Mouse (Mus musculus) kidney, embryonic 15.5 days (tissue): ENCODE results near the gene Cd8b1. TPM values are rescaled to one million over a fixed set of nuclear protein-coding genes. Genes with fewer than 3 reads are reported as not detected.

Source experiments
- ATAC-seq: fragments of 200-750 bp; cut with Nextera tagmentation; replicated peaks from 2 replicates; pipeline ENCODE4 v1.8.0; 2017; ENCODE audit warnings: moderate TSS enrichment; ENCODE audit not compliant: low FRiP score
- H3K27ac ChIP-seq: fragments of 300-500 bp; sonication (generic); 2 replicates; pipeline ENCODE4 v1.5.1; 2015; ENCODE audit warnings: mild to moderate bottlenecking, inconsistent platforms
- H3K27me3 ChIP-seq: fragments of 300-500 bp; sonication (generic); 2 replicates; pipeline ENCODE4 v1.6.1; 2015; ENCODE audit warnings: inconsistent platforms
- H3K36me3 ChIP-seq: fragments of 300-500 bp; sonication (generic); 2 replicates; pipeline ENCODE4 v1.6.1; 2015; ENCODE audit warnings: inconsistent platforms
- H3K4me1 ChIP-seq: fragments of 300-500 bp; sonication (generic); 2 replicates; pipeline ENCODE4 v1.6.1; 2015; ENCODE audit warnings: inconsistent platforms
- H3K4me2 ChIP-seq: fragments of 300-500 bp; sonication (generic); 2 replicates; pipeline ENCODE4 v1.6.1; 2015; ENCODE audit warnings: moderate library complexity, mild to moderate bottlenecking, inconsistent platforms
- H3K4me3 ChIP-seq: fragments of 300-500 bp; sonication (generic); replicated peaks from 2 replicates; pipeline ENCODE4 v1.5.1; 2015; ENCODE audit warnings: mild to moderate bottlenecking, inconsistent platforms
- H3K9ac ChIP-seq: fragments of 300-500 bp; sonication (generic); 2 replicates; pipeline ENCODE4 v1.6.1; 2015; ENCODE audit warnings: mild to moderate bottlenecking, inconsistent platforms
- H3K9me3 ChIP-seq: fragments of 300-500 bp; sonication (generic); replicated peaks from 2 replicates; pipeline ENCODE4 v1.6.1; 2016; ENCODE audit warnings: inconsistent platforms
- WGBS: fragments of 180-500 bp; shearing (Covaris S2); methylation state at CpG from one replicate; pipeline ENCODE4 v1.1.7; 2015; ENCODE audit warnings: mixed read lengths; 5-methylcytosine and 5-hydroxymethylcytosine counted together
- polyA plus RNA-seq: library from polyadenylated mRNA; unstranded; fragments of >200 nt; fragmentation: Nextera tagmentation; extraction: Ambion mirVana; gene quantifications from 2 replicates; pipeline ENCODE4 v1.2.1, GENCODE M21; 2015

Gene Cd8b1
- polyA plus RNA-seq, 1 experiment from 2014 or later: 0.13 TPM

DNA sequence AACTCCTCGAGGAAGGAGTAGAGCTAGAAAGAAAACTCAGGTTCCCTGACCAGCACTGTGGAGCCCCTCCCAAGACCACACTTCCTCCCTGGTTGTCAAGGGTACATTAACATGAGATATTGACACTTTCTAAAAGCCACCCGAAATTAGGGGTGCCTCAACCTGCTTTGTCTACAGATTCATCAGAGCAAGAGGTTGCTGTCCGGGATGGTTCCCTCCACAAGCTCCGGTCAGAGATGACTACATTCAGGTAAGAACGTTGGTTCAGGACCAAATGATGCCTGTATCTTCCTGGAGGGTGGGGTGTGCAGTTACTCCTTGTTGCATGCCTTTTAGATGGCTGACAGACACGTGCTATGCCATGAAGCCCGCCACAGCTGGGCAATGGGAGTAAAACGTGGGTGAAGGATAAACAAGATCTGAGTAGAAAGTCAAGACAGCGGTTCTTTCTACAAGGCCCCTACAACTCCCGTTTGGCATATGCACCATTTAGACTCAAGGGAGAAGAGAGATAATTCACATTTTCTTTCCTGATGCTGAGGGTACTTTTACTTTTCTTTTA, 30.4 kb downstream of the Cd8b1 start:
- WGBS: 84% methylated on average over 10 of the region's 10 CpGs
- no peaks in the 10 kb centered on the region for H3K27me3 ChIP-seq
- H3K4me3 ChIP-seq: no peak overlapping the region
- ATAC-seq: no peak
- H3K4me1 ChIP-seq: no peaks in the 10 kb centered on the region
- no peaks in the 10 kb centered on the region for H3K36me3 ChIP-seq
- H3K27ac ChIP-seq: no peak overlapping the region
- H3K9ac ChIP-seq: no peak overlapping the region
- H3K4me2 ChIP-seq: no peak overlapping the region
- H3K9me3 ChIP-seq: no peaks in the 10 kb centered on the region

DNA sequence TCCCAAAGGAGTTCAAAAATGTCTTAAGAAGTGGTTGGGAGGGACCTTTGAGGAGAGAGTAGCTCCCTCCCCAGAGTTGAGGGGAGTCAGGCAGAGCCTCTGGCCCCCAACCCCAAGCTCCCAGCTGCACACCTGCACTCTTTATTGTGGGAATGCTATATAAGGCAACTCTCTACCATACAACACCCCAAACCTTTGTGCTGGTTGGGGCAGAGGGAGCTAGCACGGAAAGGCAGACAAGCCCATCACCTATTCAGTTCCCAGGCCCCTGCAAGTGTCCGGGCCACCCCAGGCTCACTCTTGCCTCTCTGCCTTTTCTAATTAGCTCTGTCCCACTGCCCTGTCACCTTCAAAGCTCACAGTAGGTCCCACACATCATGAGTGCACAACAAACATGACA, 31.1 kb downstream of the Cd8b1 start:
- Histone ChIP-seq H3K27me3 (no peaks in the 10 kb centered on the region), H3K4me3 (no peak overlapping the region), H3K9ac (no peak overlapping the region), H3K4me1 (no peaks in the 10 kb centered on the region), H3K4me2 (no peak overlapping the region), H3K36me3 (no peaks in the 10 kb centered on the region), H3K9me3 (no peaks in the 10 kb centered on the region), H3K27ac (no peak overlapping the region)
- no peak for ATAC-seq
- 90% methylated on average over 2 of the region's 2 CpGs for WGBS

GRCm38 (mm10) chr6:71357493-71357892, 34.9 kb downstream of the Cd8b1 start:
- ATAC-seq: no peak
- Histone ChIP-seq H3K4me2 (no peak overlapping the region), H3K4me3 (no peak overlapping the region), H3K27ac (no peak overlapping the region), H3K36me3 (no peaks in the 10 kb centered on the region), H3K4me1 (no peaks in the 10 kb centered on the region), H3K9me3 (no peaks in the 10 kb centered on the region), H3K27me3 (no peaks in the 10 kb centered on the region), H3K9ac (no peak overlapping the region)
- 83% methylated on average over 7 of the region's 7 CpGs for WGBS

GRCm38 (mm10) chr6:71360221-71360620, 37.6 kb downstream of the Cd8b1 start:
- no peaks in the 10 kb centered on the region for H3K9me3 ChIP-seq
- H3K9ac ChIP-seq: no peak overlapping the region
- H3K36me3 ChIP-seq: no peaks in the 10 kb centered on the region
- WGBS: 78% methylated on average over 4 of the region's 4 CpGs
- no peak overlapping the region for H3K4me3 ChIP-seq
- H3K4me2 ChIP-seq: no peak overlapping the region
- ATAC-seq: no peak
- H3K27me3 ChIP-seq: no peaks in the 10 kb centered on the region
- H3K4me1 ChIP-seq: no peaks in the 10 kb centered on the region
- no peak overlapping the region for H3K27ac ChIP-seq

GRCm38 (mm10) chr6:71360751-71361150, 38.2 kb downstream of the Cd8b1 start:
- WGBS: 70% methylated on average over 5 of the region's 5 CpGs
- H3K27me3 ChIP-seq: no peaks in the 10 kb centered on the region
- H3K27ac ChIP-seq: no peak overlapping the region
- no peak overlapping the region for H3K4me3 ChIP-seq
- no peak overlapping the region for H3K4me2 ChIP-seq
- ATAC-seq: no peak
- no peaks in the 10 kb centered on the region for H3K4me1 ChIP-seq
- no peaks in the 10 kb centered on the region for H3K9me3 ChIP-seq
- H3K36me3 ChIP-seq: no peaks in the 10 kb centered on the region
- H3K9ac ChIP-seq: no peak overlapping the region

DNA sequence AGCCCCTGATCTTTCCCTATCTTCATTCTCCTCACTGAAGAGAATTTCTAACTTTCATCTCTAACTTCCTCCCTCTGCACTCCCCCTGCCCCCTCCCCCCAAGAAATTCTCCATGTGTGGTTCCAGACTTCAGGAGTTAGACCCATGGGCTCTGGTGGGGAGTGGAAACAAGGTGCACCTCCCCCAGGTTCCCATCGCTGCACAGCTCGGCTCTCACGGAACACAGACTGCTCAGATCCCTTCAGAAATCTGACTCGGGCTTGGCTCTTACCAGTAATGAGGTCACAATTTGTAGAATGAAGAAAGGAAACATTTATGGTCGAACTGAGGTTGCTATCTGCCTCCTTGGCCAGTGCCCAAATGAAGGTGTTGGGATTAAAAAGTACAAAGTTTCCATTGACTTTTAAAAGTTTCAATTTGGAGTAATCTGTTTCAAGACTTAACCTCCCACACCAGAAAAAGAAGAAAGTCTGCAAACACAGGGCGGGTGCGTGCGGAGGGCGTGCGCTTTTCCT, 38.6 kb downstream of the Cd8b1 start:
- no peak for ATAC-seq
- H3K4me2 ChIP-seq: no peak overlapping the region
- H3K36me3 ChIP-seq: no peaks in the 10 kb centered on the region
- H3K9me3 ChIP-seq: no peaks in the 10 kb centered on the region
- no peak overlapping the region for H3K4me3 ChIP-seq
- H3K4me1 ChIP-seq: no peaks in the 10 kb centered on the region
- H3K27me3 ChIP-seq: no peaks in the 10 kb centered on the region
- H3K9ac ChIP-seq: no peak overlapping the region
- WGBS: 58% methylated on average over 10 of the region's 10 CpGs
- H3K27ac ChIP-seq: no peak overlapping the region

- Histone ChIP-seq H3K9me3 (no peaks in the 10 kb centered on the region), H3K9ac (no peak overlapping the region), H3K27ac (no peak overlapping the region), H3K27me3 (no peaks in the 10 kb centered on the region), H3K4me2 (no peak overlapping the region), H3K4me3 (no peak overlapping the region), H3K4me1 (no peaks in the 10 kb centered on the region), H3K36me3 (no peaks in the 10 kb centered on the region)
- 68% methylated on average over 2 of the region's 2 CpGs for WGBS
- no peak for ATAC-seq
Measured at GRCm38 (mm10) chr6:71363995-71364394, 41.4 kb downstream of the Cd8b1 start.

- Histone ChIP-seq H3K9ac (no peak overlapping the region), H3K27me3 (no peaks in the 10 kb centered on the region), H3K9me3 (no peaks in the 10 kb centered on the region), H3K4me1 (no peaks in the 10 kb centered on the region), H3K36me3 (no peaks in the 10 kb centered on the region), H3K27ac (no peak overlapping the region), H3K4me3 (no peak overlapping the region), H3K4me2 (no peak overlapping the region)
- WGBS: 89% methylated on average over 6 of the region's 6 CpGs
- ATAC-seq: no peak
Measured at GRCm38 (mm10) chr6:71369416-71369815, 46.8 kb downstream of the Cd8b1 start.

- WGBS: 83% methylated on average over 5 of the region's 5 CpGs
- Histone ChIP-seq H3K27me3 (no peaks in the 10 kb centered on the region), H3K4me1 (no peaks in the 10 kb centered on the region), H3K27ac (no peak overlapping the region), H3K4me2 (no peak overlapping the region), H3K36me3 (no peaks in the 10 kb centered on the region), H3K4me3 (no peak overlapping the region), H3K9ac (no peak overlapping the region), H3K9me3 (no peaks in the 10 kb centered on the region)
- no peak for ATAC-seq
Measured at GRCm38 (mm10) chr6:71371085-71371605, 48.6 kb downstream of the Cd8b1 start.

DNA sequence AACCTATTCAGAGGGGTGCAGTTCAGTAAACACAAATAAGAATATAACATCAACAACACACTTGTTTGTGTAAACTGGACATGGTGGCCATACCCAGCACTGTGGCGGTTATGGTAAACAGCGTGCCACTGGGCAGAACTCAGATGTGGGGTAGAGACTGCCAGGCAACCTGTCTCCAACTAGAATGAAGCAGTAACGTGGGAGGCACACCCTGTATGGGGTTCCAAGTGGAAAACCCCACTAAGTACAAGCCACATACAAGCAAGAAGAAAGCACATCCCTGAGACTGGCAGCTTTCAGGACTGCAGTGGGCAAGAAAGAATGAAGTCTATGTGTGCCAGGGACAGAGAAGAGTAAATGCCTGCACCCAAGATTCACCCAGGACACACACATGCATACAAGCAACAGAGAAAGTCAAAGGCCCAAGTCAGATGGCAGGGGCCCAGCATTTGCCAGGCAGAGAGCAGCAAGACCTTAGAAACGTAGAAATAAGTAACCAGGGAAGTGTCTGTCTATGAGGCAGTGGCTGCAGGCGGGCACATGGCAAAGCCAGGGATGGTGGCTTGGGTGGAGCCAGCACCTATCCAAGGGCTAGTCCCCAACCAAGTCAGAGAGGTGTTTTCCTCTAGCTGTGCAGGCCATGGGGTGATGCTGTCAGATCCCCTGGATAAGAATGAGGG, 49.6 kb downstream of the Cd8b1 start:
- WGBS: 94% methylated on average over 5 of the region's 5 CpGs
- no peaks in the 10 kb centered on the region for H3K27me3 ChIP-seq
- no peak overlapping the region for H3K4me3 ChIP-seq
- no peak for ATAC-seq
- no peak overlapping the region for H3K4me2 ChIP-seq
- 0 out of 2 replicates have a peak, but pooled peaks cover under 1% of the 10 kb centered on the region for H3K9me3 ChIP-seq
- no peaks in the 10 kb centered on the region for H3K4me1 ChIP-seq
- no peaks in the 10 kb centered on the region for H3K36me3 ChIP-seq
- H3K27ac ChIP-seq: no peak overlapping the region
- no peak overlapping the region for H3K9ac ChIP-seq

GRCm38 (mm10) chr6:71373249-71373775, 50.7 kb downstream of the Cd8b1 start, which contains the start of gene Cd8a:
Gene Cd8a, plus strand, starts transcription at chr6:71373427.
- no peak for ATAC-seq
- 69% methylated on average over 14 of the region's 14 CpGs for WGBS
- no peak within 1 kb of the TSS for H3K9ac ChIP-seq

DNA sequence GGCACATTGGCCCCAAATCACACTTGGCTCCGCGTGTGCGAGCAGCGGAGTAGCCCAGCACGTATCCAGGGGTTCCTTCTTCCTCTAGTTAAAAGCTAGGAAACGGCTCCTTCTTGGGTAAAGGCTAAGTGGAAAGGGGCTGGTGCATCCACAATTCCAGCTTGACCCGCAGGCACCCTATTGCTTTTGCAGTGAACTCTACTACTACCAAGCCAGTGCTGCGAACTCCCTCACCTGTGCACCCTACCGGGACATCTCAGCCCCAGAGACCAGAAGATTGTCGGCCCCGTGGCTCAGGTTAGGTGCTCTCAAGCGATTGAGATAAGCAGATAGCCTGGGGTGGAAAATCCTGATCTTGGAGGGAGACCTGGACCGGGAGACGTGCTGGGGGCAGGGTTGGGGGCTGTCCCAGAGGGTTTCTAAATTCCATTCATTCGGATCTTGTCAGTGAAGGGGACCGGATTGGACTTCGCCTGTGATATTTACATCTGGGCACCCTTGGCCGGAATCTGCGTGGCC, 51.8 kb downstream of the Cd8b1 start:
- H3K4me3 ChIP-seq: no peak overlapping the region
- WGBS: 89% methylated on average over 19 of the region's 19 CpGs
- 0 out of 2 replicates have a peak, but pooled peaks cover 3% of the 10 kb centered on the region for H3K9me3 ChIP-seq
- no peaks in the 10 kb centered on the region for H3K36me3 ChIP-seq
- H3K27me3 ChIP-seq: no peaks in the 10 kb centered on the region
- H3K9ac ChIP-seq: no peak overlapping the region
- H3K27ac ChIP-seq: no peak overlapping the region
- no peaks in the 10 kb centered on the region for H3K4me1 ChIP-seq
- ATAC-seq: no peak
- no peak overlapping the region for H3K4me2 ChIP-seq

More at GRCm38 (mm10) chr6:71373249-71373775, 50.7 kb downstream of the Cd8b1 start, which contains the start of gene Cd8a:
- Histone ChIP-seq H3K9me3 (0 out of 2 replicates have a peak, but pooled peaks cover 3% of the 10 kb centered on the region), H3K4me1 (no peaks in the 10 kb centered on the region), H3K27me3 (no peaks in the 10 kb centered on the region), H3K36me3 (no peaks in the 10 kb centered on the region), H3K27ac (no peak within 1 kb of the TSS), H3K4me3 (no peak within 1 kb of the TSS), H3K4me2 (no peak within 1 kb of the TSS)
